Mouse (Mus musculus) cerebellum, adult 11 months (tissue): ENCODE results near the gene Prkce.
A peak's percentile ranks its signal among the peaks of the same experiment; 100 is the strongest.

Experiments
- DNase-seq: peaks from one replicate; pipeline ENCODE4 v3.0.0; 2022

Gene Prkce

DNA sequence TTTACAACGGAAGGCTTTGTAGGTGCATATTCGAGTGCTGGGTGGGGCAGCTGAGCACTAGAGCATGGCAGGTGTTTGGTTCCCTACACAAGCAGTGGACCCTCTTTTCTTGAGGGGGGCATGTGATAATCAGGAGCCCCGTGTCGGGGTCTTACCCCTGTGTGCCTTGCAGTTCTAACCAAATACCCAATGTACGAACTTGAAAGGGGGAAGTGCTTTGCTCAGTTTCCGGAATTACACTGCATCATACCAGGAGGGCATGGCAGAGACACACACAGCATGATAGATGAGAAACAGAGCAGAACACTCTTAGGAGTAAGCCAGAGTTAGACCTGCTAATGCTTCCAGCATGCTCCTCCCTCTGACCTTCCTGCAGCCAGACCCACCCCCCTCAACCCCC lies 208.8 kb downstream of the Prkce start:
- no peak for DNase-seq

DNA sequence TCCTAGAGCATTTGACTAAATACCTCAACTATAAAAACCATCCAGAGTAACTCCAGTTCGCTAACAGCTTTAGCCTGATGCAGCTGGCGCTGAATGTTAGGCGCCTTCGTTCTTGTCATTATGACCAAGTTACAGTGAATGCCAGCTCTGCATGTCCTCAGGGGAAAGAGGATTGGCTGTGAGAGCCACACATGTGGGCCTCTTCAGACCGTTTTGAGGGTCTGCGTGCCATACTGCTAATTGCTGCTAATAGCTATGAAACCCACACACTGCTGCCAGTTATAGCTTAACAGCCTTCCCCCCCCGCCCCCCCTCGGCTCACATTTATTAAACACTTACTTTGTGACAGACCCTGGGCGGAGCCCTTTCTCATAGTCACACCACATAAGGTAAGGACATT lies 210.3 kb downstream of the Prkce start:
- no peak for DNase-seq

DNA sequence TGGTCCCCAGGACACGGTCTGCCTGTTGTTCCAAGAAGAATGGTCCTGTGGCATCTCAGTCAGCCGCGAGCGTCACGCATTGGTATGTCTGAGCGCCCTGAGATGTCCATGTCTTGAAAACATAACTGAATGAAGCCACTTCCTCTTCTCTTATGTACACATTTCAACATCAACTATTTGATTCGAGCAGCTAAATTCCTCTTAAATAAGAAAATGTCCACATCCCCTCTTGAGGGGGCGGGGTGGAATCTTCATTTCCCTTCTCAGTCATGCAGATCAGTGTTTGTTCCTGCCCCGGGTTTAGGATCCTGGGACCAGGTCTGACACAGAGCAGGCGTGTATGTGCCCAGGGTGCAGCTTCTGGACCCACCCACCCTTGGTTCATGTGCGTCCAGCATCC lies 211.0 kb downstream of the Prkce start:
- DNase-seq: no peak

DNA sequence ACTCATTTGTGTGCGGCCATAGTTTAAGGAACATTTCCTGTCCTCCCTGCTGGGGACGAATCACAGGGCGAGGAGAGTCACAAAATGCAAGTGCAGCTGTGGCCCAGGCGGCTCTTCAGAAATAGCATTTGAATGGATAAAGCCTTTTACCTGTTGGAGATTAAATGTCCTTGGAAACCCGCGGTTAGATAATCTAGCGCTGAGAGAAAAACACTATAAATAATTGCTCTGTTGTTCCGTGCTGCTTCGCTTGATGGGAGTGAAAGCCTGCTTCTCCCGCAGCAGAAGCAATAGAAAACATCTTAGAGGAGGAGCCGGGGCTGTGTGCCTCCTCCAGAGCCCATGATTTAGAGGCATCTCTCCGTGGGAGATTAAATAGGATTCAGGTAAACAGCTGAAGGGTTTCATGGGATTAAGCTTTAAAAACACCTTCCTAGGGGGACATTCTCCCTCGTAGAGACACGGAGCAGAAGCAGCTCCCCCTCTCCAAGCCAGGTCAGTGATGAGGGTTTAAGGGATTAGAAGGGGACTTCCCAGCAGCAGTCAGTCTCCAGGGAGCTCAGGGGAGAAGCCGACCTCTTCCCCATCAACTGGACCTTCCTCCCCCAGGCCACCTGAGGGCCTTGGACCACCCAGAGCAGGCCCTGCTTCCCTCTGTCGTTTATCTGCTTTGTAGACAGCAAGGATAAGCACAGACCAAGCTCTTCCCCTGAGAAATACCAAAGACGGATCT lies 212.0 kb downstream of the Prkce start:
- DNase-seq: no peak

DNA sequence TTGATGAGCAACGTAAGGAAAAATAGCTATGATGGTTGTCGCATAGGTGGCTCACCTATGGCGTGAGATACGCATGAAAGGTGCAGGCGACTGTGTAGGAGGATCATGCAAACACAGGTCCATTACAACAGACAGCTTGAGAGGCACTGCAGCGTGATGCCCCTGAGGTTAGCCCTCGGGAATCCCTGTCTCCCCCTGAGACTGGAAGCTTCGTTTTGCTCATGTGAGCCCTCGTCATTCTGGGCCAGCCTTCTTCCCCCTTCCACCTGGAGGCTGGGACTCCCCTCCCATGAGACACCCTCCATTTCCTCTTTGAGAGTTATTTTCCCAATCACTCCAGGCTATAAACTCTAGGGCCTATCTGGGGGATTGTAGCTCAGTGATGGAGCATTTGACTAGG lies 213.9 kb downstream of the Prkce start:
- DNase-seq: no peak

DNA sequence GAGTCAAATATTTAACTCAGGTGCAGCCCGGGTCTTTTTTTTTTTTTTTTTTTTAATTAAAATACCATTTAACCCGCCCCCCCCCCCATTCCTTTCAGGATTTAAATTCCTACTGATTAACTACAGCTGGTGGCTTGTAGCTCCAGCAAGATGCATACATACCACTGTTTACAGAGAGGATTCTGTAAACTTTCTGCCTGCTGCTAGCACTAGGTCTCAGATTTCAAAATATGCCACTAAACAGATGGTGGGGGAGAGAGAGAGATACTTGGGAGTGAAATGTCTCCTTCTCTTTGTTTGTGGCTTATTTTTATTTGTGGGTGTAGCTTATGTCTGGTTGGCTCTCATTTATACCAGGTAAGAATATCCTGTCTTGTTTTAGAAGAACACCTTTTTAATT lies 215.3 kb downstream of the Prkce start:
- DNase-seq: no peak

DNA sequence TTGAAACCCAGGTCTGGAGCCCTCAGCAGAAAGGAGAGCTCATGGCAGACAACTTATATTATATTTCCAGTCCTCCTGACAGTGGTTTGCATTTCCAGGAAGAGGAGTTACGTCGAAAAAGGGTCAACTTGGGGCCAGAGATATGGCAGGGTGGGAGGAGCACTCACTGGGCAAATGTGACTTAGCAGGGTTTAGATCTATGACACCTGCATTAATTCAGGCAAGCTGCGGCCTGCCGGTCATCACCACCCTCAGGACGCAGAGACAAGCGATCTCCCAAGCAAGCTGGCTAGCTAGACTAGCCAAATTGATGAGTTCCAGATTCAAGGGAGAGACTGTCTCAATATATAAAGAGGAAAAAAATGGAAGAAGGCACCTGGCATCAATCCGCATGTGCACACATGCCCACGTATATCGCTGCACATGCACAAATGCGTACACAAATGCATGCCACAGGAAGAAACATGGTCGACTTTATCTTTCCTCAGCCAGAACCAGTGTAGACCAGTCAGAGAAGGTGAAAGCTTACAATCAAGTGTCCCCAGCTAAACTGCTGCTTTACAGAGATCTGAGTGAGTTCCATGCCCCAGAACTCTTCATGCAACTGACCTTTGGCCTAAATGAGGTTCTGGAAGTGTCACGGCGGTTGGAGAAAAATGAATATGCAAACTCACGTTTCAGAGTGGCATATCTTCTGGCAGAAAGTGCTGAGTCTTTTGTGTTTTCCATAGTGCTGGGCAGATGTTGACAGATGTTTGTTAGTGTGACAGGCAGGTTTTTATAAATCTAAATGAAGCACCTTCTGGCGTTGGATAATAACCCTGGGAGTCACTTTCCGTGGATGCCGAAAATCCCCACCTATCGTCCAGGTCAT lies 216.4 kb downstream of the Prkce start:
- no peak for DNase-seq

DNA sequence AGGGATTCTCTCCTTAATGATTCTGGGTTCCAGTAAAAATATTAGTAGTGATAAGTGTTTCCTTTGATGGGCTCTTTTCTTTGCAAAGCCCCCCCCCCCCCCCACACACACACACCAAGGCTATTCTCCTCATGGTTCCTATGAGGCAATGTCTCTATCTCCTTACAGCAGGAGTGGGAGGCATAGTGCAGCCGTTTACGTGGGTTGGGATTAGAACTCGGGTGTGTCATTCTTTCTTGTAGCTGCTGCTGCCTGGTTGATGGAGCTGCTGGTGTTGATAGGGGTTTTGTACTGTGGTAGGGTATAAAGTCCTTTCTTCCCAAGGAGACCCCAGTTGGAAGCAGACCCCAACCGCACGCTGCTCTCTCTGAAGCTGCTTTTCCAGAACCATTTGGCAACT lies 224.9 kb downstream of the Prkce start:
- DNase-seq: no peak

DNA sequence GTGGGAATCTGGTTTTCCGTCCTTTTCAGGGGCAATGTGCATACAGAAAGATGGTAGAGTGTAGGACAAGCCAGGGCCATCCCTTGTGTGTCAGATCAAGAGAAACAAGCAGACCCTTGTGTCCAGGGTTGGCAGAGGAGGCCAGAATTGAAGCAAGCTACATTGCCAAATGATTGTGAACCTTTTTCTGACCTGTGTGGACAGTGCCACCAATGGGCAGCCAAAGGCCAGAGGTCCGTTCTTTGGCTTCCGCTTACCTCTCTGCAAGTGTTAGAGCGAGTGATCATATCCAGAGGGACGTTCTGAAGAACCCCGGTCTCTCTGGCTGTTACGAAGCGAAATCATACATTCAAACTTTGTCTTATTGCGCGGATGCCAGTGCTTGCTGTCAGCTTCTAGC lies 225.6 kb downstream of the Prkce start:
- no peak for DNase-seq

DNA sequence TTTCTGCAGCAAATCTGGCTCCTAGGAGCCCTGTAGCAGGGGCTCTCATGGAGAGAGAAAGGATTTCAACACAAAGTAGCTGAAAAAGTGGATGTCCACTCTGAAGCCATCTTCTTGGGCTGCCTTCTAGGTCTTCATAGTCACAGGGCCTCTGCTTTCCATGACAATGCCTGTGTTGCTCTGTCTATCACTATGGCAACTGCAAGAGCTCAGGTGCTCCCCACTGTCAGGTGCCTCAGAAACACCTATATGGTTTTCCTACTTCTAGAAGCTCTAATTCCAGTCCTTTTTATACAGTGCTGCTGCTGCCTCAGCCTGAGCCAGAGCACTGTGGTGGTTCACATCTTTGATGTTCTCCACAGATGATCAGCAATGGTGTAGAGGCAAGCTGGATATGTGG lies 229.5 kb downstream of the Prkce start:
- DNase-seq: no peak

DNA sequence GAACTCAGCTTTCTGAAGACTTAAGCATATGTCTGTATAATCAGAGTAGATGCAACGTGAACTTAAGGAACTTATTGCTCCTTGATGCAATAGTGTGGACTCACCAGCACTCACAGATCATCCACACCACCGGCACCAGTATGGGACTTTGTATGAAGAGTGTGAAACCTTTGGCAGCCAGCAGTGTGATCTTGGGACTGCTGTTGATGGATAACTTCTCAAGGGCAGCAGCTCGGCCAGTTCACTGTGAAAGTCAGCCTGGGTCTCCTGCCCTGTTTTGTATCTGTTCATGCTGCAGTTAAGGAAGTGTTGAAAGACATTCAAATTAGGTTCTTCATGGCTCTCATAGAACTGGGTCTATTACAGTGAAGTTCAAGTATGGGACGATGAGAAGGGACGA lies 230.1 kb downstream of the Prkce start:
- DNase-seq: no peak

DNA sequence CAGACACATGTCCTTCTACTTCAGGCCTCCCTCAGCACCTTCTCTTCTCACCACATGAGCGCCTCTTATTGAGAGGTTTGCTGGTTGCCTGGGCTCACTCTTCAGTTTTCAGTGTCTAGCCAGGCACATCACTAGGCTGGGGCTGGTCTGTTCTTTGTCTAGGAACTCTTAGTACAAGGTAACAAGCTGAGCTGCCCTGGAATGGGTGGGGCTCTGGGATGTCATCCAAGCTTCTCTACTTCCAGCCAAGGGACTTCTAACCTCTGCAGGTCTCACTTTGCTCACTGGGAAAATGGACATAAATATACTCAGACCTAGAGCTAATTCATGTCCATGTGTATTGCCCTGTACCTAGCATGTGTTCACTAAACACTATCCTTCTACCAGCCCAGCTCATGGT lies 230.6 kb downstream of the Prkce start:
- DNase-seq: no peak

DNA sequence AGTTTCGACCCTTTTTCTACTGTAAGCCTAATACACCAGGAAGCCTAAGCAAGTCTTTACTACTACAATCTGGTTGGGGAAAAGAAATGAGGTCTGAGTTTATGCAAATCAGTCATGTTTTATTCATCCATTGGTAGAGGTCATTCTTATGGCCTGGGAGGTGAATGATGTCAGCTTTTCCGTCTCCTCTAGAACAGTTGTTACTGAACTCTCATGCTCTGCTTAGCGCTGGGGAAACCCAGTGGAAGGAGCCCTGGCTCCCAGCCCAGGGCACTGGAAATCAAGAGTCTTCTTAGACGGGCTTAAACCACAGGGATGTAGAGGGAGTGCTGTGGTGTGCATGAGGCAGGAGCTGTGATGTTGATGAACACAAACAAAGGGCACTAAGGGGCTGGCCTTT lies 232.4 kb downstream of the Prkce start:
- no peak for DNase-seq

DNA sequence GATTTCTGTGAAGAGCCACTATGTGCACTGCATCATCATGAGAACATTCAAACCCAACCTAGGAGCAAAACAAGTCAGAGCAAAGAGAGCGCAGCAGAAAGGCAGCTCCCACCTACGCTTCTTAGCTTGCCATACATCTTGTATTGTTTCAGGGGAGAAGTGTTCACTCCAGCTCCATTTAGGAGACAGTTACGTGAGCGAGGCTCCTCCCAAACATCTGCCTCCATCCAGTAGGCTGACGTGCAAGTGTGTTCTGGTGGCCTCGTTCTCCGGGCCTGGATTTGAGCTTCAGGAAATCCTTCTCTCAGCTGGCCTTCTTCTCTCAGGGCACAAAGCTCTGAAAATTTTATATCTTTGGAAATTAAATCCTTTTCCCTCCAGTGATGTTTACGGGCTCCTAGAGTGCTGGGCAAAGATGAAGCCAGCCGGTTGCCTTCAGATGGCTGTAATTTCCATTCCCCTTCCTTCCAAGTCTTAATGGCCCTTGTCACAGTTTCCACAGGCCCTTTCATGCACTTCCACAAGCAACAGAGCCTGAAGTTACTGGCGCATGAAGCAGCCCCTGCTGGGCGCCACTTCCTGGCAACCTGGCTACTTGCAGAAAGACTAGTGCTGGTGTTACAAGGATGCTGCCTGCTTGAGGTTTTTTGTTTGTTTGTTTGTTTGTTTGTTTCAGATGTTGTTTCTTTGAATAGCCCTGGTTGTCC lies 237.4 kb downstream of the Prkce start:
- peak; percentile 69 for DNase-seq

DNA sequence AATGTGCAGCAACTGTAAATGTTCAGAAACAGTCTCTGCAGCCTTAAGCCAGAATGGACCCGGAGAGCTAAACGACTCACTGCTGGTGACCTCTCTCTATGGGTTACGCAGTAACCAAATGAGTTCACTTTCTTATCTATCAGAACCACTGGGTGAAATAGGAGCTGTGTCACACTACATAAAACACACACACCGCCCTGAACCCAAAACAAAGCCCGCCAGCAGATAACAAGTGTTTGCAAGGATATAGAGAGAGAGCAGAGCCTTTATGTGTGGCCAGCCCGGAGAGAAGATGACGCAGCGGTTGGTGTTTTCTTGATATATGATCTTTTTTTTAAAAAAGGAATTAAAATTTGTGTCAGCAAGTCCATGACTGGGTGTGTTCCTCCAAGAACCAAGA lies 238.1 kb downstream of the Prkce start:
- DNase-seq: no peak

DNA sequence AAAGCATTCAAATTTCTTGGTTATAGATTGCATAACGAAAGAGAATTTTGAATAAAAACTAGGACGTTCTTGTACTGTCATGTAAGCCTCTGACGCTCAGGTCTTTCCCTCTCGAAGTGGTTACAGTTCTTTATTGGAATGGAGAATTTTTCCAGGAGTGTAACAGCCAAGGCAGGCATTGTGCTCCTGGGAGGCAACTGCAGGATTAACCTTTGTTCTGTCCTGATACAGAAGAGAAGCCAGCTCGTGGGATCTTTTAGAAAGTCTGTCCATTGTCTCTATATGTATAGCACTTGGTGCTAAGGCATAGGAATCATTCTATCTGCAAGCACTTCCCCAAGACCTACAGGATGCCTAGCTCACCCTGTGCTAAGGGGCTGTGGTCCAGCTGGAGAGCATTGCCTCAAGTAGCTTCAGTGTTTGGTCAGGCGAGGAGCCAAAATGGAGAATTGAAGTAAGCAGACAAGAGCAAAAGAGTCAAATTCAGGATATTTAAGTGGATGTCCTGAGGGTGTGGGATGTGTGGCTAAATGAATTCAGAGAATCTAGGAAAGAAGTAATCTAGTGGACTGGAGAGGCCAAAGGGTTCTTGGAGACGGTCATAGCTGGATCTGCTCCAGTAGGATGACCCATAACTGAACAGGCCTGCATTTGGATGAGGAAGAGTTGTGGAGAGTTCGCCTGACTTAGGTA lies 240.5 kb downstream of the Prkce start:
- DNase-seq: no peak

DNA sequence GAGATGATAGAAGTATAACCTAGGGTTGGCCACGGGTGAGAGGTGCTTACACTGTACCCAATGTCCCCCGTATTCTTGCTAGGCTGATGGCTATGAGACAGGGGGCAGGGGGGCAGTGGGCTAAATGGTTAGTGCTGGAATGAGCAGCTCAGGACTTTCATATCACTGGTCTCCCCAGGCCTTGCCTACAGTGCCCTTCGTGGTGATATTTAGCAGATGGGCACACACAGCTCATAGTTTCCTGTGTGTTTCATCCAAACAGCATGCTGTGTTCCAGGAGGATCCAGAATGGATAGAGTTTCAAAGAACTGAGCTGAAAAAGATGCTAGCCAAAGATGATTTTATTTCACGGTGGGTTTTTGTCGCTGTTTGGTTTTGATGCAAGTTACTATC lies 241.0 kb downstream of the Prkce start:
- no peak for DNase-seq

DNA sequence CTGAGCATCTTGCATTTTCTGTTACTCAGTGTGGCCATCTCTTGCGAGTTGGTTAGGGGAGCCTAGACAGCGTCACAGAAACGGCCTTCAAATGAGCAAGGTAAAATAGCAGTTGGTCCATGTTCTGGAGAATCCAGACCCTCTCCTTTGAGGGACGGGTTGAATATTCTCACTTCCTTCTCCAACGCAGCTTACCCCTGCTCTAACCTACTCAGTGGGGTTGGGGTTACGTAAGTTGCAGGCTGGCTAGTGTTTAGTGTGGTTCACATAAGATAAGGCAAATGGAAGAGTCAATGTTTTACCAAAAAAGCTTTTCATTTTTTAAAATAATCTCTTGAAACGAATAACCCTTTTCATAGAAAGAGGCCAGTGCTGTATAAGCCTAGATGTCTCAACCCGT lies 241.9 kb downstream of the Prkce start:
- DNase-seq: no peak

DNA sequence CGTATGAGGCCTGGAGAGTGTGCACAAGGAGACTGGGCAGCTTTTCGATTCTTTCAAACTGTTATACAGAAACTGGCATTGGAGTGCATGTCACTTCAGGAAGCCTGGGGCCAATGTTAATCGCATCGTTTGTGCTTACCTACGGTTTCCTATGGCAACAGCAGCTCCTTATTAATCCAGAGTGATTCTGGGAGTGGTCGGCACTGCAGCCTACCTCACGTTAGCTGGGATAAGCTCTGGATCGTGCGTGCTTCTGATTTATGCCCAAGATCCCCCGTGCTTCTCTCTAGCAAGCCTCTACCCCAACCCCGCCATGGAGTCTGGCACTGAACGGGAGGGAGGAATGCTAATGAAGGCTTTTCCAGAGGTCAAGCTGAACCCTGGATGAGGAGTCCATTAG lies 242.9 kb downstream of the Prkce start:
- DNase-seq: no peak

DNA sequence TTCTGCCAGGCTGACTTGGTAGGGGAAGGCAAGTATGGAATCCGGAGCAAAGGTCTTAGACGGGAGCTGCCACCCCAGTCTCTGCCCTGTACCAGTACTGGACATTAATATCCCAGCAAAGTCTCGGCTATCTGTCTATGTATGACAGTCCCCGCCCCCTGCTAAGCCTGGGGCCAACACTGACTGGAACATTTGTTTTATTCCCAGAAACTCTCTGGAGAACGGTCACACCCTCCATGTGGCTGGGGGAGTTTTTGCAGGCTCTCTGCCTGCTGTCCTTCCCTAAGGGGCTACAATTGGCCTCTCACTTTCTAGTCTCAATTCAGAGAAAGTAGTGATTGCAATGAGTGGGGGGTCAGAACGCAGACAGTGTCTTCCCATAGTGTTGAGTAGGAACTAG lies 244.6 kb downstream of the Prkce start:
- DNase-seq: no peak

DNA sequence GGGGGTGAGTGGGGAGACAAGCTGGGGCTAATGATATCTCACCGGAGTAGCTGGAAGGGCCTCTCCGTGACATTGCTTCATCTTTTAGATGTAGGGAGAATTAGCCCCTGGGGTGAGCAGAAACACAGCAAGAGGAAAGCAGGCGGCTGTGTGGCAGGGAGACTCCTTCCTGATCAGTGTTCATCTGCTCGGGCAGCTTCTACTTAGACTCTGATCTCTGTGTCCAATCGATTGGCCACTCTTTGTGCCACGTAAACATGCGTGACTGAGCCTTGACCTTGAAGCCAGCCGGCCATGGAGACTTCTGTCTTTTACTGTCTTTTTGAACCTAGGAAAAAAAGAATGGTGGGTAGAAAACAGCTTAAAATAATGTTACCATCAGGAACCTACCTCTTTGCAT lies 247.0 kb downstream of the Prkce start:
- no peak for DNase-seq

DNA sequence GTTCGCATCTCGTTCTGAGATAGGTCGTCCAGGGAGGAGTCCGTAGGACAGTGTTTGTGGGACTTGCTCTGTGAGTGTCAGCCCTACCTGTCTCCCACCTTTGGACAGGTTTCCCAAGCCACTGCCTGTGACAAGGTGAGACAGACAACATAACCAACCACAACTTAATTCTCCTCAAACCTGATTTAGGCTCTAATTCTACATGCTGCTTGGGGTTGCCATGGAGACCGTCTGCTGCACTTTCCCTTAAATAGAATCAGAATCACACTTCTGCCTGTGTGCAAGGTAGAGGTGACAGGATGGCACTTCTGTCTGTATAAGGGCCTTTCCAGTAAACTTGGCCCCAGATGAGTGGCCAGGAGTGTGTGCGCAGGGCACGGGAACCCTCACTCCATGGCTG lies 248.4 kb downstream of the Prkce start:
- DNase-seq: no peak

DNA sequence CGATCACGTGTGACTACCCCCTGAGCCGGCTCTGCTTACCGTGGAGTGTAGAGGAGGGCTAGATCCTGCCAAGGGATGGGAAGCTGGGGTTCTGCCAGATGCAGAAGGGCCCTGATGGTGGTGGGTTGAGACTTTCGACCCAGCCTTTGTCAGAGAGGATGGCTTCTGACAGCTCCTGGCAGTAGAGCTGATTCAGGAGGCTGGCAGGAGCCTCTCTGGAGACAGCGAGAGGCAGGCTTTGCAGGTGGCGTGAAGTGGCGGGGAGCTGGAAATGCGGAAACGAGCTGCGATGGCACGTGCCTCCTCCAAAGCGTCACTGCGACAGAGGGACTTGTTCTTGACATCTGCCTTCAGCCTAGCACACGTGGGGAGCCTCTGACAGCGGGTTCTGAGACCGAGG lies 250.7 kb downstream of the Prkce start:
- peak; percentile 35 for DNase-seq
